Comparison of ENCODE assay signal across 8 mouse cellular contexts in the genomic region with DNA sequence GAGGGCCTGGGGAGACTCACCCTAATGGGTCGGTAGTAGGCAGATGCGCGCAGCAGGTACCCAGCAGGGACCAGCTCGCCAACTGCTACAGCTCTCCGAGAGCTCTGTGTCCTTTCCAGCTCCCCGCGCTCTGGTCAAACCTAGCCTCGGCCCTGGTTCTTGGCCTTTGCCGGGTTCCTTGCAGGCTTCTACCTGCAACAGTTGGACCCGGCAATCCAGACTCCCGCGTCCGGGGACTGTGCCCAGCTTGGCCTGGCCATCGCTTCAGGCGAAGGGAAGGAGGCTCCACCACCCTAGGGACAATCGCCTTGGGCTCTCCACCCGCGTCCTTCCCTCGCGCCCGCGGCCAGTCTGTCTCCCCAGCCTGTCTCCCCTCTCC. TPM values are rescaled to one million over a fixed set of nuclear protein-coding genes. Genes with fewer than 3 reads are reported as not detected.
DNase-seq lines count a peak whose midpoint lies in the region; ATAC-seq lines count a peak whose summit lies in the region.

No protein-coding gene starts in this region.

- H3K4me2 ChIP-seq in kidney, embryonic 14.5 days (replicated peaks; ENCODE audit: low read depth, low read length), result peak overlapping the region; percentile 46
- peak overlapping the region; percentile 58 for H3K4me2 ChIP-seq in hindbrain, embryonic 11.5 days (replicated peaks; ENCODE audit: low read depth, low read length)
- peak overlapping the region; percentile 52 for H3K4me2 ChIP-seq in midbrain, embryonic 14.5 days (ENCODE audit: low read length)

- no peak overlapping the region for H3K9ac ChIP-seq in kidney, embryonic 14.5 days (ENCODE audit: low read depth, low read length)
- no peak overlapping the region for H3K9ac ChIP-seq in hindbrain, embryonic 11.5 days (ENCODE audit: low read depth, low read length)
- H3K9ac ChIP-seq in midbrain, embryonic 14.5 days (replicated peaks; ENCODE audit: low read length), result no peak overlapping the region

- 0% methylated on average over 22 of the region's 22 CpGs for WGBS in kidney, embryonic 14.5 days
- WGBS in hindbrain, embryonic 11.5 days, result under 1% methylated on average over 21 of the region's 22 CpGs
- 3% methylated on average over 22 of the region's 22 CpGs for WGBS in midbrain, embryonic 14.5 days

- no peaks in the 10 kb centered on the region for H3K36me3 ChIP-seq in kidney, embryonic 14.5 days (ENCODE audit: control insufficient read depth, insufficient read depth, low read length)
- H3K36me3 ChIP-seq in hindbrain, embryonic 11.5 days (ENCODE audit: control insufficient read depth, insufficient read depth, low read length), result no peaks in the 10 kb centered on the region
- peaks cover 26% of the 10 kb centered on the region for H3K36me3 ChIP-seq in midbrain, embryonic 14.5 days (ENCODE audit: control insufficient read depth, insufficient read depth, low read length)

- peak overlapping the region; percentile 30 for H3K4me3 ChIP-seq in kidney, embryonic 14.5 days (ENCODE audit: low read length)
- H3K4me3 ChIP-seq in hindbrain, embryonic 11.5 days (ENCODE audit: low read depth, low read length), result peak overlapping the region; percentile 32
- peak overlapping the region; percentile 27; the same call in 1 of the 2 replicates for H3K4me3 ChIP-seq in midbrain, embryonic 14.5 days (replicated peaks; ENCODE audit: low read depth, low read length)

- peaks cover 13% of the 10 kb centered on the region; the same call in 1 of the 2 replicates for H3K4me1 ChIP-seq in kidney, embryonic 14.5 days (ENCODE audit: control insufficient read depth, insufficient read depth, low read length)
- peaks cover 18% of the 10 kb centered on the region for H3K4me1 ChIP-seq in hindbrain, embryonic 11.5 days (replicated peaks; ENCODE audit: control insufficient read depth, insufficient read depth, low read length)
- H3K4me1 ChIP-seq in midbrain, embryonic 14.5 days (ENCODE audit: control insufficient read depth, insufficient read depth, low read length), result peaks cover 21% of the 10 kb centered on the region

- H3K27ac ChIP-seq in kidney, embryonic 14.5 days (ENCODE audit: low read depth, low read length), result no peak overlapping the region
- H3K27ac ChIP-seq in hindbrain, embryonic 11.5 days (ENCODE audit: low read depth, low read length), result no peak overlapping the region
- H3K27ac ChIP-seq in midbrain, embryonic 14.5 days (replicated peaks; ENCODE audit: low read depth, low read length), result no peak overlapping the region

- no peak for DNase-seq in kidney, postnatal 14 days
- DNase-seq in cerebellum, adult 8-10 months, result peak; percentile 81
- DNase-seq in hindbrain, embryonic 11.5 days (ENCODE audit: low spot score), result peak; percentile 49
- no peak for DNase-seq in midbrain, embryonic 14.5 days
- no peak for DNase-seq in urinary bladder, postnatal 4 days (ENCODE audit: low spot score in 2 of 2)
- DNase-seq in urinary bladder, postnatal 10 days (ENCODE audit: low spot score), result no peak
- no peak for DNase-seq in lung, postnatal 10 days

- no peaks in the 10 kb centered on the region for H3K9me3 ChIP-seq in kidney, embryonic 14.5 days (ENCODE audit: control insufficient read depth, low read length)
- no peaks in the 10 kb centered on the region for H3K9me3 ChIP-seq in hindbrain, embryonic 11.5 days (ENCODE audit: control insufficient read depth, low read length)
- no peaks in the 10 kb centered on the region for H3K9me3 ChIP-seq in midbrain, embryonic 14.5 days (ENCODE audit: control insufficient read depth, low read length)

- H3K27me3 ChIP-seq in kidney, embryonic 14.5 days (ENCODE audit: control insufficient read depth, insufficient read depth, low read length), result peaks cover 77% of the 10 kb centered on the region
- peaks cover 65% of the 10 kb centered on the region for H3K27me3 ChIP-seq in hindbrain, embryonic 11.5 days (ENCODE audit: control insufficient read depth, insufficient read depth, low read length)
- H3K27me3 ChIP-seq in midbrain, embryonic 14.5 days (ENCODE audit: control insufficient read depth, insufficient read depth, low read length), result peaks cover 63% of the 10 kb centered on the region

- ATAC-seq in kidney, embryonic 14.5 days (ENCODE audit: low FRiP score, low TSS enrichment), result no peak
- no peak for ATAC-seq in hindbrain, embryonic 11.5 days (ENCODE audit: low FRiP score)
- ATAC-seq in midbrain, embryonic 14.5 days (ENCODE audit: low FRiP score, low TSS enrichment), result no peak

RNA-seq across cellular contexts. Expression of gene Grin2c, which starts 0.7 kb away (rescaled TPM):
- polyA plus RNA-seq in kidney, embryonic 14.5 days (2014; fragmentation: Nextera tagmentation; extraction: Ambion mirVana), result not detected in 2 replicates
- 0.25 and 0.43 TPM in 2 replicates for polyA plus RNA-seq in hindbrain, embryonic 11.5 days (2014; fragmentation: Nextera tagmentation; extraction: Ambion mirVana)
- 0.12 and 0.49 TPM in 2 replicates for polyA plus RNA-seq in midbrain, embryonic 14.5 days (2014; fragmentation: Nextera tagmentation; extraction: Ambion mirVana)

RNA-seq across cellular contexts. Expression of gene Fdxr, which starts 10.5 kb away (rescaled TPM):
- polyA plus RNA-seq in kidney, embryonic 14.5 days (2014; fragmentation: Nextera tagmentation; extraction: Ambion mirVana), result 9.2 and 13.1 TPM in 2 replicates
- 11.6 and 14.9 TPM in 2 replicates for polyA plus RNA-seq in hindbrain, embryonic 11.5 days (2014; fragmentation: Nextera tagmentation; extraction: Ambion mirVana)
- 15.0 and 15.9 TPM in 2 replicates for polyA plus RNA-seq in midbrain, embryonic 14.5 days (2014; fragmentation: Nextera tagmentation; extraction: Ambion mirVana)

RNA-seq across cellular contexts. Expression of gene Fads6, which starts 31.1 kb away (rescaled TPM):
- polyA plus RNA-seq in kidney, embryonic 14.5 days (2014; fragmentation: Nextera tagmentation; extraction: Ambion mirVana), result 0.32 and 0.39 TPM in 2 replicates
- polyA plus RNA-seq in hindbrain, embryonic 11.5 days (2014; fragmentation: Nextera tagmentation; extraction: Ambion mirVana), result 0.40 and 0.52 TPM in 2 replicates
- 0.72 and 1.4 TPM in 2 replicates for polyA plus RNA-seq in midbrain, embryonic 14.5 days (2014; fragmentation: Nextera tagmentation; extraction: Ambion mirVana)

RNA-seq across cellular contexts. Expression of gene Otop2, which starts 40.6 kb away (rescaled TPM):
- 0.14 and 0.15 TPM in 2 replicates for polyA plus RNA-seq in kidney, embryonic 14.5 days (2014; fragmentation: Nextera tagmentation; extraction: Ambion mirVana)
- polyA plus RNA-seq in hindbrain, embryonic 11.5 days (2014; fragmentation: Nextera tagmentation; extraction: Ambion mirVana), result not detected in 2 replicates
- not detected in 2 replicates for polyA plus RNA-seq in midbrain, embryonic 14.5 days (2014; fragmentation: Nextera tagmentation; extraction: Ambion mirVana)

RNA-seq across cellular contexts. Expression of gene Ush1g, which starts 55.5 kb away (rescaled TPM):
- not detected in 2 replicates for polyA plus RNA-seq in kidney, embryonic 14.5 days (2014; fragmentation: Nextera tagmentation; extraction: Ambion mirVana)
- 0.05 TPM in 1 of 2 replicates, not detected in the other for polyA plus RNA-seq in hindbrain, embryonic 11.5 days (2014; fragmentation: Nextera tagmentation; extraction: Ambion mirVana)
- 0.08 and 0.16 TPM in 2 replicates for polyA plus RNA-seq in midbrain, embryonic 14.5 days (2014; fragmentation: Nextera tagmentation; extraction: Ambion mirVana)

Comparison
In these comparisons a context has a peak if more than half of its experiments do, and no peak if none do; other contexts are left out.
1. DNase-seq: peak in cerebellum, adult 8-10 months (single experiment) and hindbrain, embryonic 11.5 days (single experiment); none in kidney, postnatal 14 days (single experiment), midbrain, embryonic 14.5 days (single experiment), urinary bladder, postnatal 4 days (0 of 2), urinary bladder, postnatal 10 days (single experiment) and lung, postnatal 10 days (single experiment).
2. Peak in every context shown above with its lines, with median percentiles within 50 percentile points of each other: H3K4me2 ChIP-seq and H3K4me3 ChIP-seq.